Mouse (Mus musculus): ENCODE measurements around the gene Foxp1. TPM values are rescaled to one million over a fixed set of nuclear protein-coding genes. Genes with fewer than 3 reads are reported as not detected.

The Foxp1 gene
- polyA plus RNA-seq, 2 experiments: 101 to 166 TPM

DNA sequence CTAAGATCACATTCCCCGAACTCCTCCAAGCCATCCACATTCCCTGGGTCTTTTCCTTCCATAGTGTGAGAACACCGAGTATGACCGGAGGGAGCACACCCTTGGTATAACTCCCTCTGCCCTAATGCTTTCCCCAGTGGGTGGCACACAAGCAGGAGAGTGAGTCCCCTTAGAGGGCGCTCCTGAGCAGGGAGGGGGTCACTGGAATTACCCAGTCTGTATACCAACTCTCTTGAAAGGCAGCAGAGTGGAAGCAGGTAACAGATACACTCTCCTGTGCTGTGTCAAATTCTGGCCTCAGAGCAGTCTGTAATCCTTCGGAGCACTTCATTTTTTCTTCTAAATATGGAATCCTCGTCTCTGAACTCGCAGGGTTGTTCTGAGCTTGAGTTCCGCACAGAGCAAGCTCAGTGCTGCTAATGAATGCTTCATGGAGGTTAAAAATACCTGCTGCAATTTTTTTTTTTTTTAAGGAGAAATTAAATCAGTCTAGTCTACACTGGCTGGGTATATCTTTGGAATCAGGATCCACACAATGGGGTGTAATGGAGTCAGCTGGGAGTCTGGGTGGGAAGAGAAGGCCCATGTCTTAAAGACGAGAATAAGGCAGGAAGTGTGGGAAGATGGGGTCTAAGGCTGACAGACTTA lies 565.9 kb downstream of the Foxp1 start:
- DNase-seq (ENCODE audit: low spot score): no peak
- Histone ChIP-seq H3K9me3 (ENCODE audit: control insufficient read depth, low read length) (no peaks in the 10 kb centered on the region), H3K4me2 (replicated peaks; ENCODE audit: low read depth, low read length, severe bottlenecking) (no peak overlapping the region), H3K27me3 (ENCODE audit: control insufficient read depth, insufficient read depth, low read length) (no peaks in the 10 kb centered on the region), H3K27ac (replicated peaks; ENCODE audit: low read depth, low read length) (no peak overlapping the region), H3K36me3 (ENCODE audit: control insufficient read depth, insufficient read depth, low read length) (peaks cover 24% of the 10 kb centered on the region), H3K4me3 (replicated peaks; ENCODE audit: low read length) (no peak overlapping the region), H3K4me1 (ENCODE audit: control insufficient read depth, insufficient read depth, low read length) (no peaks in the 10 kb centered on the region), H3K9ac (ENCODE audit: low read depth, low read length, severe bottlenecking) (no peak overlapping the region)
- ATAC-seq (ENCODE audit: low FRiP score, low read depth): no peak
- 86% methylated on average over 9 of the region's 9 CpGs for WGBS
- TF ChIP-seq POLR2A (IDR thresholded peaks at IDR 0.05; ENCODE audit: borderline replicate concordance, extremely low read depth, insufficient read depth, insufficient read length): no peak

DNA sequence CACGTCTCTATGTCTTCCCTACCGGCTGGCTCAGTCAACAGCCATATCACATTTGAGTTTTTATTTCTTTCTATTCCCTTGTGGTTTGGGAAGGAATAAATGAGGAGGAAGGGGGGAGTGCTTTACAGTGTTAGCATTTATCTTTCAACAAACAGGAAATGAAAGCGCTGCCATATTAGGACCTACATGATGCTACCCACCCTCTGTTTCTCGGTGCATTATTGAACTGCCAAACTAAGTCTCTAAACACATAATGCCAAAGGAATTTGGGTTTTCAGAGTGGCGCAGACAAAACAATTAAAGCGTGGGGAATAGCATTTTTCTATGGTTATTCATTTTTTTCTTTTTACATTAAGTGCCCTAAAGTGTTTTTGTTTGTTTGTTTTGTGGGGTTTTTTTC lies 566.8 kb downstream of the Foxp1 start:
- no peaks in the 10 kb centered on the region for H3K27me3 ChIP-seq (ENCODE audit: control insufficient read depth, insufficient read depth, low read length)

DNA sequence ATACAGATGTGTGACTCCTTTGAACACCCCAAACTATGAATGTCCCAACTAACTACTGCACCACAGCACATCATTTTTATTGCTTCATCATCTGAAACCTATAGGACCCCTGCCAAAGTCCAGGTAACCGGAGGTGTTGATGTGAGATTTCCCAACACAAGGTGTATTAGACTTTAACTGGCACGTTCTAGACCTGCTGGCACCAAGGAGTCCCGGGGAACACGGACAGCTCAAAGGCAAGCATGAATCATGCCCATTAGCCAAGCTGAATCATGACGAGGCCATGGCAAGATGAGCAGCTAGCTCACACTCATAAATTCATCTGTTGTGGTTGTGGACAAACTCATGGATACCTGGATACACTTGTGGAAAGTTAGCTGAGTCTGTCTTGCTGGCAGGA lies 568.1 kb downstream of the Foxp1 start:
- 84% methylated on average over 5 of the region's 5 CpGs for WGBS
- H3K36me3 ChIP-seq (ENCODE audit: control insufficient read depth, insufficient read depth, low read length): peaks cover 29% of the 10 kb centered on the region
- no peaks in the 10 kb centered on the region for H3K9me3 ChIP-seq (ENCODE audit: control insufficient read depth, low read length)
- H3K4me3 ChIP-seq (replicated peaks; ENCODE audit: low read length): no peak overlapping the region
- no peak for TF ChIP-seq POLR2A (IDR thresholded peaks at IDR 0.05; ENCODE audit: borderline replicate concordance, extremely low read depth, insufficient read depth, insufficient read length)
- no peak overlapping the region for H3K9ac ChIP-seq (ENCODE audit: low read depth, low read length, severe bottlenecking)
- H3K4me1 ChIP-seq (ENCODE audit: control insufficient read depth, insufficient read depth, low read length): peaks cover 15% of the 10 kb centered on the region
- no peak overlapping the region for H3K4me2 ChIP-seq (replicated peaks; ENCODE audit: low read depth, low read length, severe bottlenecking)
- no peaks in the 10 kb centered on the region for H3K27me3 ChIP-seq (ENCODE audit: control insufficient read depth, insufficient read depth, low read length)
- H3K27ac ChIP-seq (replicated peaks; ENCODE audit: low read depth, low read length): no peak overlapping the region
- no peak for DNase-seq (ENCODE audit: low spot score)
- ATAC-seq (ENCODE audit: low FRiP score, low read depth): no peak

More for the DNA sequence above, 566.8 kb downstream of the Foxp1 start:
- H3K4me3 ChIP-seq (replicated peaks; ENCODE audit: low read length): no peak overlapping the region
- no peak for TF ChIP-seq POLR2A (IDR thresholded peaks at IDR 0.05; ENCODE audit: borderline replicate concordance, extremely low read depth, insufficient read depth, insufficient read length)
- H3K4me1 ChIP-seq (ENCODE audit: control insufficient read depth, insufficient read depth, low read length): peaks cover 6% of the 10 kb centered on the region
- ATAC-seq (ENCODE audit: low FRiP score, low read depth) (no peak), DNase-seq (ENCODE audit: low spot score) (no peak)
- no peak overlapping the region for H3K27ac ChIP-seq (replicated peaks; ENCODE audit: low read depth, low read length)
- no peak overlapping the region for H3K9ac ChIP-seq (ENCODE audit: low read depth, low read length, severe bottlenecking)
- H3K36me3 ChIP-seq (ENCODE audit: control insufficient read depth, insufficient read depth, low read length): peaks cover 29% of the 10 kb centered on the region
- WGBS: 74% methylated on average over 6 of the region's 6 CpGs
- H3K9me3 ChIP-seq (ENCODE audit: control insufficient read depth, low read length): no peaks in the 10 kb centered on the region
- no peak overlapping the region for H3K4me2 ChIP-seq (replicated peaks; ENCODE audit: low read depth, low read length, severe bottlenecking)

DNA sequence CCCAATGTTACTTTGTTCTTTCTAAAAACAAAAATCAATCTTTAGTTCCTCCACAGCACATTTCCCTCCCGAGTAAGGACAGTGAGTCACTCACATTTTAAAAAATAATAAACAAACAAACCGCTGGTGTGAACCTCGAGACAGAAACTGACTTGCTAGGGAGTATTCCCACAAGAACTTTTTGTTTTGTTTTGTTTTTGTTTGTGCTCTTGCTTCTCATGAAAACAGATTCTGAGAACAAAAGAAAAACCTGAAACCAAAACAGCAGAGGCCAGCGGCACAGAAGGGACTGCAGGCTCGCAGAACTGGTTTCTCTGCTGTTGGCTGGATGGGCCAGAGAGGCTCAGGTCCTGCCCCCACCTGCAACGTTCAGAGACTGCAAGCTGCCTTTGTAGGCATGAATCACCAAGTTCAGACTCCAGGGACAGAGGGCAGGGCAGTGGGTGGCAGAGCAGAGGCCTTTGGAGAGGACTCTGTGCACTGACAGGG lies 572.8 kb downstream of the Foxp1 start:
- TF ChIP-seq POLR2A (IDR thresholded peaks at IDR 0.05; ENCODE audit: borderline replicate concordance, extremely low read depth, insufficient read depth, insufficient read length): no peak
- H3K27ac ChIP-seq (replicated peaks; ENCODE audit: low read depth, low read length): peak overlapping the region; percentile 76
- WGBS: 29% methylated on average over 6 of the region's 6 CpGs
- H3K4me3 ChIP-seq (replicated peaks; ENCODE audit: low read length): no peak overlapping the region
- peaks cover 41% of the 10 kb centered on the region for H3K36me3 ChIP-seq (ENCODE audit: control insufficient read depth, insufficient read depth, low read length)
- H3K27me3 ChIP-seq (ENCODE audit: control insufficient read depth, insufficient read depth, low read length): no peaks in the 10 kb centered on the region
- no peak overlapping the region for H3K4me2 ChIP-seq (replicated peaks; ENCODE audit: low read depth, low read length, severe bottlenecking)
- H3K9me3 ChIP-seq (ENCODE audit: control insufficient read depth, low read length): no peaks in the 10 kb centered on the region
- H3K4me1 ChIP-seq (ENCODE audit: control insufficient read depth, insufficient read depth, low read length): peaks cover 19% of the 10 kb centered on the region
- no peak for ATAC-seq (ENCODE audit: low FRiP score, low read depth)
- H3K9ac ChIP-seq (ENCODE audit: low read depth, low read length, severe bottlenecking): no peak overlapping the region
- no peak for DNase-seq (ENCODE audit: low spot score)

DNA sequence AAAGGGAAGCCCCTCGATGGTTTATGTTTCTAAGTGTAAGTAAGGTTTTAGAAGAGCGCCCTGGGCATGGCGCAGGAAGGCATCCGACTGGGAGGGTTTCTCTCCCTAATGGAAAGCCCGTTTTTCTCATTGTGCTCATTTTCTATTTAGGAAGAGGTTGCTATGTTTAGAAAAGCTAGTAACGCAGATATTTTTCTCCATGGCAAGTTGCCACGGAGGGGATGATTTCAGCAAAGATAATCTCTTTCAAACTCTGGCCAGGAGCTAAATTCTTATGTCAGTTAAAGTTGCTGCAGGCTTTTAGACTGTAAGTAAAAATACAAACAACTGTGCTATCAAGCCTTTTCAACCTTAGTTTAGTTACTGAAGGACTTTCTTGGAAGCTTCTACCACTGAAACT lies 573.2 kb downstream of the Foxp1 start:
- Histone ChIP-seq H3K4me3 (replicated peaks; ENCODE audit: low read length) (no peak overlapping the region), H3K4me1 (ENCODE audit: control insufficient read depth, insufficient read depth, low read length) (peaks cover 19% of the 10 kb centered on the region), H3K27ac (replicated peaks; ENCODE audit: low read depth, low read length) (peak overlapping the region; percentile 76; the same call in 1 of the 2 replicates), H3K9me3 (ENCODE audit: control insufficient read depth, low read length) (no peaks in the 10 kb centered on the region), H3K27me3 (ENCODE audit: control insufficient read depth, insufficient read depth, low read length) (no peaks in the 10 kb centered on the region), H3K36me3 (ENCODE audit: control insufficient read depth, insufficient read depth, low read length) (peaks cover 39% of the 10 kb centered on the region), H3K9ac (ENCODE audit: low read depth, low read length, severe bottlenecking) (no peak overlapping the region), H3K4me2 (replicated peaks; ENCODE audit: low read depth, low read length, severe bottlenecking) (no peak overlapping the region)
- DNase-seq (ENCODE audit: low spot score): peak; percentile 74
- WGBS: 67% methylated on average over 7 of the region's 7 CpGs
- no peak for TF ChIP-seq POLR2A (IDR thresholded peaks at IDR 0.05; ENCODE audit: borderline replicate concordance, extremely low read depth, insufficient read depth, insufficient read length)
- ATAC-seq (ENCODE audit: low FRiP score, low read depth): no peak
